Mouse (Mus musculus) MEL (cell line): ENCODE measurements around the gene 1500009L16Rik.

Experiments
- CTCF ChIP-seq, 3 experiments: IDR thresholded peaks in 2 of 3; conservative IDR thresholded peaks in 1 of 3; 2 replicates each; pipeline ENCODE4 v1.5.1; 2011 to 2012; ENCODE audit warnings: low read length in 3 of 3, low read depth in 2 of 3, mild to moderate bottlenecking in 2 of 3, improper control_type of control experiment in 1 of 3, inconsistent platforms in 1 of 3, mixed read lengths in 1 of 3, moderate library complexity in 1 of 3; ENCODE audit not compliant: control insufficient read depth in 1 of 3, insufficient read depth in 1 of 3, poor library complexity in 1 of 3, severe bottlenecking in 1 of 3
- MAX ChIP-seq: IDR thresholded peaks from 2 replicates; pipeline ENCODE4 v1.6.1; 2011; ENCODE audit warnings: low read length, improper control_type of control experiment
- MXI1 ChIP-seq: IDR thresholded peaks from 2 replicates; pipeline ENCODE4 v1.6.1; 2011; ENCODE audit warnings: mild to moderate bottlenecking, low read depth, low read length, improper control_type of control experiment
- MYC ChIP-seq: IDR thresholded peaks from 2 replicates; pipeline ENCODE4 v1.6.1; 2011; ENCODE audit warnings: low read depth, mild to moderate bottlenecking, low read length, improper control_type of control experiment, moderate library complexity
- NELFE ChIP-seq: IDR thresholded peaks from 2 replicates; pipeline ENCODE4 v1.6.1; 2011; ENCODE audit warnings: low read depth, low read length, improper control_type of control experiment
- POLR2A ChIP-seq, 2 experiments: IDR thresholded peaks; 2 replicates each; pipeline ENCODE4 v1.6.1; 2011 to 2012; ENCODE audit warnings: low read length in 2 of 2, mild to moderate bottlenecking in 2 of 2, control low read depth in 1 of 2, improper control_type of control experiment in 1 of 2, low read depth in 1 of 2, moderate library complexity in 1 of 2; ENCODE audit not compliant: control insufficient read depth in 1 of 2, insufficient read depth in 1 of 2, poor library complexity in 1 of 2
- RAD21 ChIP-seq: IDR thresholded peaks from 2 replicates; pipeline ENCODE4 v1.6.1; 2011; ENCODE audit warnings: mild to moderate bottlenecking, low read depth, low read length, improper control_type of control experiment
- SIN3A ChIP-seq: IDR thresholded peaks from 2 replicates; pipeline ENCODE4 v1.6.1; 2012; ENCODE audit warnings: low read length, improper control_type of control experiment, inconsistent platforms
- USF1 ChIP-seq: IDR thresholded peaks from 2 replicates; pipeline ENCODE4 v1.6.1; 2014; ENCODE audit warnings: low read depth, mild to moderate bottlenecking, inconsistent platforms, low read length, improper control_type of control experiment, moderate library complexity

DNA sequence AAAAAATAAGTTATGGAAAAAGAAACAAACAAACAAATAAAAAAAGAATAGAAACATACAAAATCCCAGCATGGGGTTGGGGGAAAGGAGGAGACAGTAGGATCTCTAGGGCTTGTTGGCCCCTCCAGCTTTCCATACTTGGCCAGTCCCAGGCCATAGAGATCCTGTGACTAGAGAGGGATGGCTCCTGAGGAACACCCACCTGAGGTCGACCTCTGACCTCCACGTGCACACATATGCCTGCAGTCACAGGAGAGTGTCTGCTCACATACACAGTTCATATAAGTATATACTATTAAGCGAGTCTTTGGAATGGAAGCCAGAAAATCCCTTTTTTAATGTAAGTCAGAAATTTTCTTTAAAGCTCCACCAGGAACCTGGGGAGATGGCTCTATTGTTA lies 6.4 kb downstream of the 1500009L16Rik start:
- TF ChIP-seq POLR2A (IDR thresholded peaks at IDR 0.05; ENCODE audit: control insufficient read depth in 1 of 2, insufficient read depth in 1 of 2, low read depth in 1 of 2, low read length in 2 of 2, poor library complexity in 1 of 2) (no peak), CTCF (IDR thresholded peaks at IDR 0.05 in 2 of 3, conservative IDR thresholded peaks at IDR 0.05 in 1 of 3; ENCODE audit: control insufficient read depth in 1 of 3, insufficient read depth in 1 of 3, low read depth in 2 of 3, low read length in 3 of 3, poor library complexity in 1 of 3, severe bottlenecking in 1 of 3) (no peak), RAD21 (no peak), SIN3A (no peak), USF1 (no peak), MAX (no peak), NELFE (no peak), MXI1 (no peak), MYC (no peak)
